Mouse (Mus musculus) embryonic facial prominence, embryonic 14.5 days (tissue): ENCODE data around the gene Kctd18. TPM values are rescaled to one million over a fixed set of nuclear protein-coding genes. Genes with fewer than 3 reads are reported as not detected.
"Not testable (repeated sequence)": the region's sequence is repeated elsewhere in the genome, so short reads cannot be mapped to it uniquely, and the experiment has no call there.

Source experiments
- ATAC-seq: fragments of 200-750 bp; cut with Nextera tagmentation; 2 replicates; pipeline ENCODE4 v1.8.0; 2017; ENCODE audit warnings: low read depth, moderate number of reproducible peaks, moderate TSS enrichment
- DNase-seq: peaks from one replicate; pipeline ENCODE4 v3.0.0-alpha.2; 2015; ENCODE audit warnings: low spot score
- H3K27ac ChIP-seq: fragments of 300-500 bp; sonication (generic); replicated peaks from 2 replicates; pipeline ENCODE4 v1.5.1; 2014; ENCODE audit warnings: low read depth, mild to moderate bottlenecking, low read length, moderate library complexity
- H3K27me3 ChIP-seq: fragments of 300-500 bp; sonication (generic); replicated peaks from 2 replicates; pipeline ENCODE4 v1.6.1; 2014; ENCODE audit warnings: low read length; ENCODE audit not compliant: control insufficient read depth, insufficient read depth
- H3K36me3 ChIP-seq: fragments of 300-500 bp; sonication (generic); 2 replicates; pipeline ENCODE4 v1.6.1; 2014; ENCODE audit warnings: low read length, mixed read lengths; ENCODE audit not compliant: control insufficient read depth, insufficient read depth
- H3K4me1 ChIP-seq: fragments of 300-500 bp; sonication (generic); 2 replicates; pipeline ENCODE4 v1.6.1; 2014; ENCODE audit warnings: antibody characterized with exemption, low read length; ENCODE audit not compliant: control insufficient read depth, insufficient read depth
- H3K4me2 ChIP-seq: fragments of 300-500 bp; sonication (generic); 2 replicates; pipeline ENCODE4 v1.6.1; 2014; ENCODE audit warnings: low read depth, mild to moderate bottlenecking, low read length, moderate library complexity, mixed read lengths
- H3K4me3 ChIP-seq: fragments of 300-500 bp; sonication (generic); 2 replicates; pipeline ENCODE4 v1.5.1; 2014; ENCODE audit warnings: low read depth, mild to moderate bottlenecking, low read length
- H3K9ac ChIP-seq: fragments of 300-500 bp; sonication (generic); 2 replicates; pipeline ENCODE4 v1.6.1; 2014; ENCODE audit warnings: low read depth, mild to moderate bottlenecking, low read length, moderate library complexity, mixed read lengths
- H3K9me3 ChIP-seq: fragments of 300-500 bp; sonication (generic); 2 replicates; pipeline ENCODE4 v1.6.1; 2016; ENCODE audit warnings: low read length; ENCODE audit not compliant: control insufficient read depth
- WGBS: fragments of 180-500 bp; shearing (Covaris S2); extraction: QIAGEN DNeasy Blood & Tissue Kit; methylation state at CpG from one replicate; pipeline ENCODE4 v1.1.7; 2014; 5-methylcytosine and 5-hydroxymethylcytosine counted together
- polyA plus RNA-seq: library from polyadenylated mRNA; unstranded; fragments of >200 nt; fragmentation: Nextera tagmentation; extraction: Ambion mirVana; gene quantifications from 2 replicates; pipeline ENCODE4 v1.2.1, GENCODE M21; 2014

Gene Kctd18
- polyA plus RNA-seq, 1 experiment from 2014 or later: 15.6 TPM

GRCm38 (mm10) chr1:58046721-58047290, 28.1 kb upstream of the Kctd18 start:
- whole genome bisulfite sequencing: 65% methylated on average over 3 of the region's 3 CpGs
- Histone ChIP-seq H3K36me3 (no peaks in the 10 kb centered on the region), H3K27me3 (no peaks in the 10 kb centered on the region), H3K4me2 (no peak overlapping the region), H3K9me3 (no peaks in the 10 kb centered on the region), H3K27ac (no peak overlapping the region), H3K9ac (no peak overlapping the region), H3K4me3 (no peak overlapping the region), H3K4me1 (no peaks in the 10 kb centered on the region)
- DNase-seq (no peak), ATAC-seq (no peak)

GRCm38 (mm10) chr1:58045546-58045945, 26.8 kb upstream of the Kctd18 start:
- H3K4me2 ChIP-seq: no peak overlapping the region
- H3K4me3 ChIP-seq: no peak overlapping the region
- H3K9me3 ChIP-seq: no peaks in the 10 kb centered on the region
- no peak for ATAC-seq
- H3K27ac ChIP-seq: no peak overlapping the region
- H3K36me3 ChIP-seq: no peaks in the 10 kb centered on the region
- DNase-seq: no peak
- H3K27me3 ChIP-seq: no peaks in the 10 kb centered on the region
- no peaks in the 10 kb centered on the region for H3K4me1 ChIP-seq
- H3K9ac ChIP-seq: no peak overlapping the region
- WGBS: 58% methylated on average over 5 of the region's 5 CpGs

DNA sequence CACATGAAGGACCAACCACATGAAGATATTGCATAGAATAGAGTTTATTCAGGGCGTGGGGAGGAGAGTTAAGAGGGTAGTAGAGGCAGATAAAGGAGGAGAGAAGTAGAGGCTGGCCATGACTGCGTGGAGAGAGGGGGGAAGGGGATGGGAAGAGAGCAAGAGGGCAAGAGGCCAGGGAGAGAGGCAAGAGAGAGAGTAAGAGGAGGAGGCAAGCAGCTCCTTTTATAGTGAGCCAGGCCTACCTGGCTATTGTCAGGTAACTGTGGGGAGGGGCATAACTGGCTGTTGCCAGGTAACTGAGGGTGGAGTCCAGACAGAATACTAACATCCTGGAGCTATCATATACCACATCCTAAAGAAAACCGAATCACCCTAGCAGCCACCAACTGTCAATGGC, 26.3 kb upstream of the Kctd18 start:
- DNase-seq: no peak
- ATAC-seq: no peak
- no peaks in the 10 kb centered on the region for H3K9me3 ChIP-seq
- 58% methylated on average over 3 of the region's 3 CpGs for WGBS
- no peak overlapping the region for H3K9ac ChIP-seq
- H3K27me3 ChIP-seq: no peaks in the 10 kb centered on the region
- H3K4me2 ChIP-seq: no peak overlapping the region
- H3K4me1 ChIP-seq: no peaks in the 10 kb centered on the region
- no peak overlapping the region for H3K27ac ChIP-seq
- no peaks in the 10 kb centered on the region for H3K36me3 ChIP-seq
- no peak overlapping the region for H3K4me3 ChIP-seq

- H3K36me3 ChIP-seq, H3K4me1 ChIP-seq, H3K9ac ChIP-seq, DNase-seq, H3K4me3 ChIP-seq, H3K4me2 ChIP-seq, H3K9me3 ChIP-seq, ATAC-seq, H3K27ac ChIP-seq, H3K27me3 ChIP-seq: not testable (repeated sequence)
- WGBS: 94% methylated on average over 9 of the region's 9 CpGs
Measured at GRCm38 (mm10) chr1:58037306-58037705, 18.6 kb upstream of the Kctd18 start.

GRCm38 (mm10) chr1:58031160-58031769, 12.5 kb upstream of the Kctd18 start:
- peak; percentile 64 for DNase-seq
- Histone ChIP-seq H3K4me3 (no peak overlapping the region), H3K4me1 (peaks cover 16% of the 10 kb centered on the region), H3K9ac (no peak overlapping the region), H3K27me3 (no peaks in the 10 kb centered on the region), H3K4me2 (no peak overlapping the region), H3K27ac (no peak overlapping the region), H3K9me3 (no peaks in the 10 kb centered on the region), H3K36me3 (0 out of 2 replicates have a peak, but pooled peaks cover 1% of the 10 kb centered on the region)
- 0 out of 2 replicates have a peak, but pooled peaks have one; percentile 34 for ATAC-seq
- WGBS: 63% methylated on average over 10 of the region's 10 CpGs

DNA sequence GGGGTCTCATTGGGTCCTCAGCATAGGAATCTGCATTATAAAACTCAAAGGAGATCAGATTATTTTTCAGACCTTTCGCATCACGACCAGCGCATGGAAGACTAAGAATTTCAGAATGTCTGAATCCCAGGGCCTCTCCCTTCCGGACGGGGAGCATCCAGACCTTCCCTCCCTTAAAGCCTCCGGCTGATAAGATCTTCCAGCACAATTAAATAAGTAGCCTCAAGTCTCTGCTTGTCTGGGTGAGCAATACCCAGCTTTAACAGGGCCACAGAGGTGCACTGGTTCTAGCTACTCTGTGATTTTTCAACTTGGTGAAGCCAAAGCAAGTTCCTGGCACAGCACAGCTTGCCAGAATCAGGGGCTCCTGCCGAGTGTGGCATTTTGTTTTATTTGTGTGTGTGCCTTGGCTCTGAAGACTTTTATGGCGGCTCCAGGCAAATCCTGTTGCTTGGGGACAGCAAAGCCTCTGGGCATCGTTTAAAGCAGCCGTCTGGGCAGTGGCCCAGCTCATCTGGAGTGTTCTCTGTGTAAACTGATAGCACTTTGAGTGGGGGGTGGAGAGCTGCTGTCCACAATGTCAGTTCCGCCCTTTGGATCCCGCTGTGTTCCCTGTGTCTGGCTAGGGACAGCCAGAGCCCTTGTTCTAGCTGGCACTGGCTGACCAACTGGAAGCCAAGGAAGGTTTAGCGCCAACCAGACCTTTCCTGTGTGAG, 11.6 kb upstream of the Kctd18 start:
- 0 out of 2 replicates have a peak overlapping the region, but pooled peaks have one; percentile 17 for H3K27ac ChIP-seq
- peak; percentile 67 for ATAC-seq
- 14% methylated on average over 13 of the region's 13 CpGs for WGBS

GRCm38 (mm10) chr1:58029636-58030117, 10.9 kb upstream of the Kctd18 start, which contains the start of gene Aox1:
Gene Aox1, plus strand, starts transcription at chr1:58029931.
- peaks cover 8% of the 10 kb centered on the region; the same call in 1 of the 2 replicates for H3K36me3 ChIP-seq
- 0 out of 2 replicates have a peak within 1 kb of the TSS, but pooled peaks have one; percentile 17 for H3K27ac ChIP-seq
- H3K4me3 ChIP-seq: peak within 1 kb of the TSS; percentile 26
- peak within 1 kb of the TSS; percentile 49 for H3K4me2 ChIP-seq
- WGBS: 15% methylated on average over 12 of the region's 12 CpGs
- DNase-seq (peak; percentile 81), ATAC-seq (peak; percentile 26)
- peaks cover 16% of the 10 kb centered on the region for H3K4me1 ChIP-seq
- H3K27me3 ChIP-seq: no peaks in the 10 kb centered on the region
- no peaks in the 10 kb centered on the region for H3K9me3 ChIP-seq
- H3K9ac ChIP-seq: 0 out of 2 replicates have a peak within 1 kb of the TSS, but pooled peaks have one; percentile 21

More for the DNA sequence above, 11.6 kb upstream of the Kctd18 start:
- H3K9me3 ChIP-seq: no peaks in the 10 kb centered on the region
- H3K36me3 ChIP-seq: 0 out of 2 replicates have a peak, but pooled peaks cover 4% of the 10 kb centered on the region
- H3K27me3 ChIP-seq: no peaks in the 10 kb centered on the region
- peak; percentile 71 for DNase-seq
- 0 out of 2 replicates have a peak overlapping the region, but pooled peaks have one; percentile 21 for H3K9ac ChIP-seq
- H3K4me1 ChIP-seq: peaks cover 16% of the 10 kb centered on the region
- H3K4me3 ChIP-seq: peak overlapping the region; percentile 26
- H3K4me2 ChIP-seq: peak overlapping the region; percentile 49

- Histone ChIP-seq H3K9me3 (no peaks in the 10 kb centered on the region), H3K27ac (no peak overlapping the region), H3K9ac (no peak overlapping the region), H3K4me1 (peaks cover 16% of the 10 kb centered on the region), H3K4me3 (no peak overlapping the region), H3K4me2 (no peak overlapping the region), H3K27me3 (no peaks in the 10 kb centered on the region), H3K36me3 (peaks cover 19% of the 10 kb centered on the region)
- WGBS: 84% methylated on average over 7 of the region's 7 CpGs
- ATAC-seq: no peak
- no peak for DNase-seq
Measured at GRCm38 (mm10) chr1:58027707-58028106, 9.0 kb upstream of the Kctd18 start.
